Mouse (Mus musculus): ENCODE data around the gene Tubb3.

GRCm38 (mm10) chr8:123374239-123374578 is 37.0 kb upstream of the Tubb3 start:
- no peak for TF ChIP-seq POLR2A (IDR thresholded peaks at IDR 0.05; ENCODE audit: low read depth, low read length)
- TF ChIP-seq CTCF (IDR thresholded peaks at IDR 0.05; ENCODE audit: extremely low read depth, insufficient read length, insufficient replicate concordance, low read depth, low read length), result no peak

Measured in small intestine, adult 2 months (tissue).